Mouse (Mus musculus) lung, postnatal 36 days (tissue): ENCODE results near the gene Car10.
"Not testable (repeated sequence)": the region's sequence is repeated elsewhere in the genome, so short reads cannot be mapped to it uniquely, and the experiment has no call there.

ENCODE experiments used
- DNase-seq: peaks from one replicate; pipeline ENCODE4 v3.0.0; 2022; ENCODE audit warnings: mixed read lengths

Gene Car10

DNA sequence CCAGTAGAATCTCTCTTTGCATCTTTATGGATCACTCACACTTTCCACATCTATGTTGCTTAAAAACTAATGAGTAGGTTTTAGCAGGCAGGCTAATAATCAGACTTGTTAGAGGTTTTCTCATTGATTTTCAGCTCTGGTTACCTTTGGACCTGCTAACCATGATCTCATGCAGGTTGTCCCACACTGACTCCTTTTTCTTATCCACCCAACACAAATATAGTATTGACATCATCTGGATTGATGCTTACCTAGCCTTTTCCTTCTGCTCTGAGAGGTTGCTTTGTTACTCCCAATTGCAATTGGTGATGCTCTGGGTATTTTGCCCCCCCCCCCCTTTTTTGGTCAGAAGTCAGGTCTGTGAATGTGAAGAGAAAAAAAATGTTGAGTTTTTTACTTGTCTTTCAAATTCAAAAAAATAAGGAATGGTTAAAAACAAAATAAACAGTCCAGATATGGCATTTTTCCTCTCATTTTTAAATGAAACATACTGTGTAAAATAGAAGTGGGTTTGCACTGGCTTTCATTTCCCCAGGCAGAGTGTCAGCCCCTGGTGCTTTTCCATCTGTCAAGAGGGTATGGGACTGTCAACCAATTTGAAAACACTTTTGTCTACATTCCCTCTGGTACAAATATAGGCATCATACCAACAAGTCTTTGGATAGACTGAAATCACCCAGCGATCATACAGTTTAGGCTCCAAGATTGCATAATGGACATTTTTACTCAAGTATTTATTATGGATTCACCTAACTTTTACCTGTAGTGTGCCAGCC is 75.9 kb downstream of the Car10 start:
- no peak for DNase-seq

GRCm38 (mm10) chr11:93185477-93185876 is 87.6 kb downstream of the Car10 start:
- peak; percentile 49 for DNase-seq

GRCm38 (mm10) chr11:93186163-93186562 is 88.3 kb downstream of the Car10 start:
- no peak for DNase-seq

GRCm38 (mm10) chr11:93188621-93189020 is 90.8 kb downstream of the Car10 start:
- peak; percentile 33 for DNase-seq

- no peak for DNase-seq
Measured at GRCm38 (mm10) chr11:93200046-93200445, 102.2 kb downstream of the Car10 start.

- no peak for DNase-seq
Measured at GRCm38 (mm10) chr11:93217457-93217856, 119.6 kb downstream of the Car10 start.

DNA sequence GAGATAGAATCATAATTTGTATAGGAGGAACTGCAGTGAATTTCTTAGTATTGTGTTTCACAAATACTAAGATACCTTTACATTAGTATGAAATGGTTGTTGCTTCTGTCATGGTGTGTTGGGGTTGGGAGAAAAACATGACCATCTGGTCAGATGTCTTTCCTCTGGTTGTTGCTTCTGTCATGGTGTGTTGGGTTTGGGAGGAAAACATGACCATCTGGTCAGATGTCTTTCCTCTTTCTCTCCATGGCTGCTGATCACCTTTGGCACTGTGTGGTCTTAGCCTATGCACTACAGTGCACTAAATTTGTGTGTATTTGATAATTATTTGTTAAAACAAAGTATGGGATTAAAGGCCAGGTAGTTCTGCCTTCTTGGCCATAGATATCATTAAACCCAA is 132.2 kb downstream of the Car10 start:
- no peak for DNase-seq

DNA sequence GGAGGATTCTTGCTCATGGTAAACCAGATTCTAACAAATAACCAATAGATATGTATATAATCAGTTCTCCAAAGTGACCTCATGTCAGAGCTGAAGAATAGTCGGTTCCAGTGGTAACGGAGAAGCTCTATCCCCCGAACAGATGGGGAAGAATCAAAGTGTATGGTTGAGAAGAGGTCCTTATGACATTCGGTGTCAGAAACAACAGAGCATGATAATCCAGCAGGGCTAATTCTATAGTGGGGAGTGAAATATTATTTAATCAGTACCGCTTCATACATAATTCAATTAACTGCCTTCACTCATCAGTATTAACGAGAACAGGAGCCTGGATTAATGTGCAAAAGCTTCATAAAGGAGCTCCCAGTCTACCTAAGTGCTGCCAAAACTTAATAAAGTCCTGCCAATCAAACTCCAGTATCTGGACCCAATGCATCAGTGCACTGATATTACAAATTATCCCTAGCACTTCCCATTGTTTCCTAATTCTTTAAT is 152.0 kb downstream of the Car10 start:
- no peak for DNase-seq

DNA sequence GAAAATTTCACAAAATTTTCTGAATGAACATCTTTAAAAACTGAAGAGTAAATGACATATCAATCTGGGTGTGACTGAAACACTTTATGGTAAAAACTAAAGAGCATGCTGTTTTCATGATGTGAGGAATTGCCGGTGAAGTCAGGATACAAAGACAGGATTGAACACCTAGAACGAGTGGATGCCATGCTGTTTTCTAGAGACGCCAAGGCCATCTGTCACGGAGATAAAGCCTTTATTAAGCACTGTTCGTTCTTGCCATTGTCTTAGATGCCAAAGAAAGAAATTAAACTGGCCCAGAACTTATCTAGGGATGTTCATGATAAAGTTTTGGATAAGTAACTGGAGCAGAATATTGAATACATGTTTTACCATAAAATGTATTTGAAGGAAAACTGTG is 153.9 kb downstream of the Car10 start:
- DNase-seq: no peak

- DNase-seq: no peak
Measured at GRCm38 (mm10) chr11:93263979-93264378, 166.2 kb downstream of the Car10 start.

GRCm38 (mm10) chr11:93272016-93272415 is 174.2 kb downstream of the Car10 start:
- no peak for DNase-seq

DNA sequence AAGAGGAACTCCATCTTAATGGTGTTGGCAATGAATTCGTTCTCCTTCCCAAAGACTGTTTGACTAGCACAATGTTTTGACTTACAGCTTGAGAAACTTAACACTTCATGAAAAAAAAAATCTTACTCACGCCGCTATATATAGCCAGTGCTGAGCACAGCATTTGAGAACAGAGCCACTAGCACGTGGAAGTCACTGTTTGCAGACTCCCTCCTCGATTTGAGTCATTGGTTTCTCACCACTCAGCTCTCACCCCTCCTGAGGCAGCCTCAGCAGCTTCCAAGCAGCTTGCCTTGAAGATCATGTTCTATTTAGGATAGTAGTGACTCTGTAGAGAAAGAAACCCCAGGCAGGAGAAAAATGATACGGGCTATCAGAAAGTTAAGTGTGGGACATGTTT is 176.1 kb downstream of the Car10 start:
- DNase-seq: no peak

DNA sequence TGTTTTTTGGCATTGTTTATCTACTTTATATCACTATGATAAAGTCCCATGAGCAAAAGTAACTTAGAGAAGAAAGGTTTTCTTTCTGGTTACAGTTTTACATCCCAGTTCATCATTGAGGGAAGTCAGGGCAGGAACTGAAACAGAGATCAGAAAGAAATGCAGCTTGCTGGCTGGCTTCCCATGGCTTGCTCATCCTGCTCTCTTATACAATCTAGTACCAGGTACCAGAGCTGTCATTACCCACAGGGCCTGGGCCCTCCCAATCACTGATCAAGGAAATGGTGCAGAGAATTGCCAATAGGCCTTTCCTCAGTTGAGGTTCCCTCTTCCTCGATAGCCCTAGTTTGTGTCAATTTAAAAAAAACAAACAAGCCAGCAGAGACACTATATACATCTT is 195.8 kb downstream of the Car10 start:
- no peak for DNase-seq

DNA sequence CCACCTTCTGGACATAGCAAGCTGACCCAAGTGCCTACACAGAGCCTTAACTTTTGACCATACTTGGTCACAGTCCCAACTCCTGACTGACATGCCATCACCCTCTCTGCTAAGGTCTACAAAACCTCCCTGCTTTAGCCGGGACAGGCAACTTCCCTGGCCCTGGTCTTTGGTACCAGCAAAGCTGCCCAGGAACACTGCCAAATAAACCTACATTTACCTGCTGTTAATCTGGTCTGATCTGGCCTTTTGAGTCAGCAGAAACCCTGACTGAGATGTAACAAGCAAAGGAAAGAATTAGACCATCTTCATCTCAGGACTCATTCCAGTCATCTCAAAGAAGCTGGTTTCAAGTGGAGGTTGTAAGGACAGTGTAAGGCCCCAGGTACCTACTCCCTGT is 212.2 kb downstream of the Car10 start:
- no peak for DNase-seq

- no peak for DNase-seq
Measured at GRCm38 (mm10) chr11:93337756-93338155, 239.9 kb downstream of the Car10 start.

GRCm38 (mm10) chr11:93343961-93344360 is 246.1 kb downstream of the Car10 start:
- DNase-seq: no peak

DNA sequence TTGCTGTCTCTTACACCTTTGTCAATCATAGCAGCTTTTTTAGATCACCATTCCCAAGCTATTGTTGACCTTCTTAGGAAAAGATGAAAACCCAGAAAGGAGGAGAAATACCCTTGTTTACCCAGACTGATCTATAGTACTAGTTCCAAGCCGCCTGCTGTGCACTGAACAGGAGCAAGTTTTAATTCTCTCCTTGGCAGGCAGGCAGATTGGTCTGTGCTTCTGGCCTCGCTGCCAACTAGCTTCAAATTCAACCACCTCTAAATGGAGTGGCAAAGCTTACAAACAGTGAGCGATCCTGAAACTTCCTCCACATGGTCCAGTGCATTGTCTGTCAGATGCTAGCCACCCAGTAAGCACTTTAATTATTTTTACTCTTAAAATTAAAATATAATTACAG is 247.0 kb downstream of the Car10 start:
- no peak for DNase-seq

- peak; percentile 1 for DNase-seq
Measured at GRCm38 (mm10) chr11:93361576-93361975, 263.7 kb downstream of the Car10 start.

DNA sequence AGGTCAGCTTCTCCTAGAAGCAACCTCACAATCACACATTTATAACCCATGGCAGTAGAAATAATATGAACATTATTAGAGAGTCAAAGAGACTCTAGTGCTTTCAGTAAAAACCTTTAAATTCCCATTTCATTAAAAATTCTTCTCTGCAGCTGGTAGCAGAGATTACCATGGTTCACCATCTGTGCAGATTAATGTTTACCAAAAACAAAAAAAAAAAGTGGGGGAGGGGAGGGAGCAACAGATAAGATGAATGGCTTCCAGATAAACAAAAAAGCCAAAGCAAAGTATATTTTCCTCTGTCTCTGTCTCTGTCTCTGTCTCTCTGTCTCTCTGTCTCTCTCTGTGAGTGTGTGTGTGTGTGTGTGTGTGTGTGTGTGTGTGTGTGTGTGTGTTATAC is 266.3 kb downstream of the Car10 start:
- no peak for DNase-seq

GRCm38 (mm10) chr11:93367244-93367643 is 269.4 kb downstream of the Car10 start:
- no peak for DNase-seq

- DNase-seq: no peak
Measured at GRCm38 (mm10) chr11:93367740-93368139, 269.9 kb downstream of the Car10 start.

DNA sequence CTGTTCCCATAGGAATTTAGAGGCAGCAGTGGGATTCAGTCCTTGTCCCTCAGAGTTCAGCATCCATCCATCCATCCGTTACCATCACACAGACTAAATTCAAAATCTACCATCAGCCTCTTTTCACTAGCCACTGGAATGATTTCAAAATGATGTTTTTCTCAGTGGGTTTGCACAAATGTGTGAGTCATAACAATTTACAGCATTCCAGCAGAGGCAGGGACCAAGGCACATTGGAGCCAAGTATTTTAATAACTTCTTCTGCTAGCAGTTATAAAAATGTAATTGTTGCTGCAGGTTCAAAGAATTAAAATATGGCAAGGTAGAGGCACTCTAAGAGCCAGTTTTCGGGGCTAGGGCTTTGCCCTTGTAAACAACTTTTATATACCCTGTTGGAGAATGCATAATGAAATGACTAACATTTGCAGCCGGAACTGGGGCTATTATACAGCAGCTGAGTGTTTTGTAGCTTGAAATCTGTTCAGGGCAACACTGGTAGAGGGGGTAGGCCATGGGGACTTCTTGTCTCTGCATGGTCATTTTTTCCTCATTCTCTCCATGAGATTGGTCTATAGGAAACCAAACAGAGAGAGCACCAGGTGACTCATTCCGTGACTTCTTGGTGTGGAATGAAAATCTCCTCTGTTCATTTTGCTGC is 276.0 kb downstream of the Car10 start:
- DNase-seq: no peak

- no peak for DNase-seq
Measured at GRCm38 (mm10) chr11:93391159-93391558, 293.3 kb downstream of the Car10 start.

DNA sequence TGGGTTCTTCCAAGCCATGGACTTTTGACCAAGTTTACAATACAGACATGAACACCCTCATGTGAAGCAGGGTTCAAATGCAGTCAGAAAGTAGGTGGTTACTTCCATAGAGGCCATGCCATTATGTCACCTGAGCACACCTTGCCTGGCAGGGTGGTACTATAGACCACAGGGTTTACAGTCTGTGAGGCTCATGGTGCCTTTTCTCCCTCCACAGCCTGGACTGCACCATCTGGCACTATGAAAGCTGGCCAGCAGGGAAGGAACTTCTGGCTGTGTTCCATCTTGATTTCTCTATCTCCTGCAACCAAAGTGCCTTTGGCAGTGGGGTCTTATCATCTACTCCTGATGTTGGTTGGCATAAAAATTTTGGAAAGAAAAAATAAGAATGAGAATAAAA is 295.5 kb downstream of the Car10 start:
- not testable (repeated sequence) for DNase-seq
